Mouse (Mus musculus) cerebellum, adult 2 months (tissue): ENCODE results near the gene Atg13.

ENCODE experiments used
- CTCF ChIP-seq: fragments of 200-500 bp; IDR thresholded peaks from 2 replicates; pipeline ENCODE4 v1.5.1; 2011; ENCODE audit warnings: low read depth, mild to moderate bottlenecking, control low read depth, low read length, moderate library complexity, borderline replicate concordance; ENCODE audit not compliant: insufficient read depth
- POLR2A ChIP-seq: fragments of 200-500 bp; IDR thresholded peaks from 2 replicates; pipeline ENCODE4 v1.6.1; 2011; ENCODE audit warnings: low read length, control low read depth, borderline replicate concordance; ENCODE audit not compliant: insufficient read depth

- TF ChIP-seq POLR2A, result no peak
- no peak for TF ChIP-seq CTCF
Observed at GRCm38 (mm10) chr2:91699225-91699624, 11.2 kb downstream of the Atg13 start.
